Mouse (Mus musculus) intestine, embryonic 16.5 days (tissue): ENCODE measurements around the gene Gpr34. TPM values are rescaled to one million over a fixed set of nuclear protein-coding genes. Genes with fewer than 3 reads are reported as not detected.

Experiments used
- microRNA-seq: library from miRNA; unstranded; fragments of <30 nt; microRNA quantifications from one replicate; pipeline ENCODE4, GENCODE M21; 2016
- polyA plus RNA-seq: library from polyadenylated mRNA; unstranded; fragments of >200 nt; fragmentation: Nextera tagmentation; extraction: Ambion mirVana; gene quantifications from 2 replicates; pipeline ENCODE4 v1.2.1, GENCODE M21; 2015

The Gpr34 gene
- polyA plus RNA-seq, 1 experiment from 2014 or later = 1.7 TPM

Small RNAs within 50 kb of the gene (microRNA-seq; reads per million reads assigned to microRNA genes)
- not detected for gene Gm25246

Other genes starting within 250 kb of the Gpr34 start
- 0.04 and 0.05 TPM in 2 replicates for gene Nyx, start 166.0 kb upstream of the Gpr34 start, polyA plus RNA-seq
- gene Gpr82, start 29.3 kb downstream of the Gpr34 start, polyA plus RNA-seq = 0.20 and 0.29 TPM in 2 replicates
- 8.9 and 10.1 TPM in 2 replicates for gene Cask, start 219.3 kb downstream of the Gpr34 start, polyA plus RNA-seq